Mouse (Mus musculus): ENCODE measurements around the gene Gm11444. TPM values are rescaled to one million over a fixed set of nuclear protein-coding genes. Genes with fewer than 3 reads are reported as not detected.

Gm11444 gene
- total and polyA plus RNA-seq, 3 experiments: not detected

DNA sequence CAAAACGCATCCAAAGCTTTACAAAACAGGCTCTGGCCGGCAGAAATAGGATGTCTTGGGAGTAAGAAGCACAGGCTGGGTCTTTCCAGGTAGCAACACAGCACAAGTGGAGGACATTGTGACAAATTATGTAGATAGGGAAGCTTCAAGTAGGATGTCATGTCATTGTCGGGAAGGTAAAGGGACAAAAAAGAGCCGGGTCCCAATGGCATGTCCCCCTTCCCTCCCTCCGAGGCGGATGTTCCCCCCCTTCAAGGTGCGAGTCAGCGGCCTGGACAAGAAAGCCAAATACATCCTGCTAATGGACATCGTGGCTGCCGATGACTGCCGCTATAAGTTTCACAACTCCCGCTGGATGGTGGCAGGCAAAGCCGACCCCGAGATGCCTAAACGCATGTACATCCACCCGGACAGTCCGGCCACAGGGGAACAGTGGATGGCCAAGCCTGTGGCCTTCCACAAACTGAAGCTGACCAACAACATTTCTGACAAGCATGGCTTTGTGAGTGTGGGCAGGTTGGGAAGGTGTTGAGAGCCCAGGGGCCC lies 15.7 kb downstream of the Gm11444 start:
- no peak for DNase-seq (ENCODE audit: low spot score)
- no peak for ATAC-seq (ENCODE audit: extremely low read depth, insufficient number of reproducible peaks, low FRiP score, poor library complexity, severe bottlenecking)
- H3K9me3 ChIP-seq (replicated peaks): peaks cover 37% of the 10 kb centered on the region
- no peaks in the 10 kb centered on the region for H3K36me3 ChIP-seq (replicated peaks)
- H3K4me3 ChIP-seq (ENCODE audit: low read depth, low read length): no peak overlapping the region
- H3K27me3 ChIP-seq (ENCODE audit: insufficient read depth, low read length): peaks cover 56% of the 10 kb centered on the region
- no peaks in the 10 kb centered on the region; the same call in 1 of the 2 replicates for H3K4me1 ChIP-seq (ENCODE audit: insufficient read depth, low read depth, low read length)
- TF ChIP-seq CTCF (IDR thresholded peaks at IDR 0.05; ENCODE audit: low read depth, low read length) (no peak), TAL1 (conservative IDR thresholded peaks at IDR 0.05; ENCODE audit: low read depth, low read length) (no peak), GATA2 (IDR thresholded peaks at IDR 0.05; ENCODE audit: borderline replicate concordance, low read depth, low read length) (no peak), POLR2AphosphoS5 (IDR thresholded peaks at IDR 0.05; ENCODE audit: insufficient replicate concordance, low read depth, low read length) (no peak)

DNA sequence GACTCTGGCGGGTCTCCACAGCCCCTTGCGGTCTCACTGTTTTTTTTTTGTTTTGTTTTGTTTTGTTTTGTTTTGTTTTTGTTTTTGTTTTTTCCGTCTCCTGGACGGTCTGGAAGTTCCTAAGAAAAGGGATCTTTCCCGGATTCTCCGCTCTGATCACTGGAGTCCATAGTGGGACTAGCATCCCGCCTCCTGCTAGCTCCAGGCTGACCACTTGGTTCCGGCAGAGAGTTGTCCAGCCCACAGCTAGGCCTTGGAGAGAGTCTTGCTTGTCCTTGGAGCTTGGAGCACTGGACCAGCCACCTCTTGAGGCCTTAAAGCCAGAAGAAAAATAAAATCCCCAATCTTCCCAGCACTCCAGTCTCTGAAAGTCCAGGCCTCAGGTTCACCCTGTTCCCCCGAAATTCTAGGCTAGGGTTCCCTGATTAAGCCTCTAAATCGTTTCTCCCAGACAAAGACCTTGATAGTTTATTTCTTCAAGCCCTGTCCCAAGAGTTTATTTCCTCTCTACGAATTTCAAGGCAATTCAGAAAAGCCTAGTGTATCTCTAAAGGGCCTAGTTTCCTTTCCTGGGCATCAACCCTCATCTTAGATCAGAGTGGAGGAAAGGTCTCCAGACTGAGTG lies 16.3 kb downstream of the Gm11444 start:
- no peaks in the 10 kb centered on the region; the same call in 1 of the 2 replicates for H3K4me1 ChIP-seq (ENCODE audit: insufficient read depth, low read depth, low read length)
- H3K27me3 ChIP-seq (ENCODE audit: insufficient read depth, low read length): peaks cover 60% of the 10 kb centered on the region
- H3K9me3 ChIP-seq (replicated peaks): peaks cover 37% of the 10 kb centered on the region
- H3K36me3 ChIP-seq (replicated peaks): no peaks in the 10 kb centered on the region
- no peak overlapping the region for H3K4me3 ChIP-seq (ENCODE audit: low read depth, low read length)
- ATAC-seq (ENCODE audit: extremely low read depth, insufficient number of reproducible peaks, low FRiP score, poor library complexity, severe bottlenecking) (no peak), DNase-seq (ENCODE audit: low spot score) (no peak)
- no peak for TF ChIP-seq TAL1 (conservative IDR thresholded peaks at IDR 0.05; ENCODE audit: low read depth, low read length)
- no peak for TF ChIP-seq POLR2AphosphoS5 (IDR thresholded peaks at IDR 0.05; ENCODE audit: insufficient replicate concordance, low read depth, low read length)
- no peak for TF ChIP-seq CTCF (IDR thresholded peaks at IDR 0.05; ENCODE audit: low read depth, low read length)
- no peak for TF ChIP-seq GATA1 (IDR thresholded peaks at IDR 0.05; ENCODE audit: borderline replicate concordance, low read length)
- TF ChIP-seq GATA2 (IDR thresholded peaks at IDR 0.05; ENCODE audit: borderline replicate concordance, low read depth, low read length): no peak

GRCm38 (mm10) chr11:85833081-85833521 lies 17.0 kb downstream of the Gm11444 start:
- Histone ChIP-seq H3K4me3 (ENCODE audit: low read depth, low read length) (no peak overlapping the region), H3K9me3 (replicated peaks) (peaks cover 34% of the 10 kb centered on the region), H3K27me3 (ENCODE audit: insufficient read depth, low read length) (peaks cover 65% of the 10 kb centered on the region), H3K36me3 (replicated peaks) (no peaks in the 10 kb centered on the region), H3K4me1 (ENCODE audit: insufficient read depth, low read depth, low read length) (no peaks in the 10 kb centered on the region; the same call in 1 of the 2 replicates)
- ATAC-seq (ENCODE audit: extremely low read depth, insufficient number of reproducible peaks, low FRiP score, poor library complexity, severe bottlenecking) (no peak), DNase-seq (ENCODE audit: low spot score) (no peak)
- TF ChIP-seq CTCF (IDR thresholded peaks at IDR 0.05; ENCODE audit: low read depth, low read length): no peak
- TF ChIP-seq TAL1 (conservative IDR thresholded peaks at IDR 0.05; ENCODE audit: low read depth, low read length): no peak
- TF ChIP-seq GATA2 (IDR thresholded peaks at IDR 0.05; ENCODE audit: borderline replicate concordance, low read depth, low read length): no peak
- no peak for TF ChIP-seq POLR2AphosphoS5 (IDR thresholded peaks at IDR 0.05; ENCODE audit: insufficient replicate concordance, low read depth, low read length)
- no peak for TF ChIP-seq GATA1 (IDR thresholded peaks at IDR 0.05; ENCODE audit: borderline replicate concordance, low read length)

GRCm38 (mm10) chr11:85832231-85832924 lies 17.8 kb downstream of the Gm11444 start, which contains the start of gene Tbx2:
TSS of gene Tbx2 (plus strand) at chr11:85832551.
- no peak for DNase-seq (ENCODE audit: low spot score)
- no peak for ATAC-seq (ENCODE audit: extremely low read depth, insufficient number of reproducible peaks, low FRiP score, poor library complexity, severe bottlenecking)
- Histone ChIP-seq H3K36me3 (replicated peaks) (no peaks in the 10 kb centered on the region), H3K27me3 (ENCODE audit: insufficient read depth, low read length) (peaks cover 63% of the 10 kb centered on the region), H3K9me3 (replicated peaks) (peaks cover 28% of the 10 kb centered on the region), H3K4me3 (ENCODE audit: low read depth, low read length) (no peak within 1 kb of the TSS), H3K4me1 (ENCODE audit: insufficient read depth, low read depth, low read length) (peaks cover 2% of the 10 kb centered on the region; the same call in 1 of the 2 replicates)
- no peak for TF ChIP-seq GATA1 (IDR thresholded peaks at IDR 0.05; ENCODE audit: borderline replicate concordance, low read length)
- TF ChIP-seq POLR2AphosphoS5 (IDR thresholded peaks at IDR 0.05; ENCODE audit: insufficient replicate concordance, low read depth, low read length): no peak
- TF ChIP-seq GATA2 (IDR thresholded peaks at IDR 0.05; ENCODE audit: borderline replicate concordance, low read depth, low read length): no peak
- TF ChIP-seq TAL1 (conservative IDR thresholded peaks at IDR 0.05; ENCODE audit: low read depth, low read length): no peak
- TF ChIP-seq CTCF (IDR thresholded peaks at IDR 0.05; ENCODE audit: low read depth, low read length): no peak

GRCm38 (mm10) chr11:85831656-85832230 lies 18.4 kb downstream of the Gm11444 start:
- DNase-seq (ENCODE audit: low spot score) (no peak), ATAC-seq (ENCODE audit: extremely low read depth, insufficient number of reproducible peaks, low FRiP score, poor library complexity, severe bottlenecking) (no peak)
- no peak overlapping the region for H3K4me3 ChIP-seq (ENCODE audit: low read depth, low read length)
- peaks cover 63% of the 10 kb centered on the region for H3K27me3 ChIP-seq (ENCODE audit: insufficient read depth, low read length)
- no peak for TF ChIP-seq CTCF (IDR thresholded peaks at IDR 0.05; ENCODE audit: low read depth, low read length)
- TF ChIP-seq GATA1 (IDR thresholded peaks at IDR 0.05; ENCODE audit: borderline replicate concordance, low read length): no peak
- no peak for TF ChIP-seq TAL1 (conservative IDR thresholded peaks at IDR 0.05; ENCODE audit: low read depth, low read length)
- TF ChIP-seq GATA2 (IDR thresholded peaks at IDR 0.05; ENCODE audit: borderline replicate concordance, low read depth, low read length): no peak
- TF ChIP-seq POLR2AphosphoS5 (IDR thresholded peaks at IDR 0.05; ENCODE audit: insufficient replicate concordance, low read depth, low read length): no peak
- H3K4me1 ChIP-seq (ENCODE audit: insufficient read depth, low read depth, low read length): peaks cover 6% of the 10 kb centered on the region; the same call in 1 of the 2 replicates
- peaks cover 23% of the 10 kb centered on the region for H3K9me3 ChIP-seq (replicated peaks)
- no peaks in the 10 kb centered on the region for H3K36me3 ChIP-seq (replicated peaks)
